Mouse (Mus musculus) embryonic fibroblast, embryonic 13.5 days (primary cell): ENCODE data around the gene Kirrel3.

Experiments
- CTCF ChIP-seq: IDR thresholded peaks from 2 replicates; pipeline ENCODE4 v1.5.1; 2011; ENCODE audit warnings: mild to moderate bottlenecking, control low read depth, low read length, moderate library complexity, borderline replicate concordance; ENCODE audit not compliant: insufficient read depth
- POLR2A ChIP-seq: IDR thresholded peaks from 2 replicates; pipeline ENCODE4 v1.6.1; 2011; ENCODE audit warnings: low read depth, mild to moderate bottlenecking, control low read depth, low read length, moderate library complexity

GRCm38 (mm10) chr9:35004113-35004512 lies 518.4 kb downstream of the Kirrel3 start:
- TF ChIP-seq POLR2A (no peak), CTCF (no peak)
